Mouse (Mus musculus) bone marrow macrophage, adult 2 months (primary cell): ENCODE measurements around the gene Dlk2.

Experiments used
- CTCF ChIP-seq: IDR thresholded peaks from 2 replicates; pipeline ENCODE4 v1.5.1; 2012; ENCODE audit warnings: low read depth, mild to moderate bottlenecking, low read length, moderate library complexity
- POLR2A ChIP-seq: IDR thresholded peaks from 2 replicates; pipeline ENCODE4 v1.6.1; 2012; ENCODE audit warnings: mild to moderate bottlenecking, low read depth, low read length, borderline replicate concordance

DNA sequence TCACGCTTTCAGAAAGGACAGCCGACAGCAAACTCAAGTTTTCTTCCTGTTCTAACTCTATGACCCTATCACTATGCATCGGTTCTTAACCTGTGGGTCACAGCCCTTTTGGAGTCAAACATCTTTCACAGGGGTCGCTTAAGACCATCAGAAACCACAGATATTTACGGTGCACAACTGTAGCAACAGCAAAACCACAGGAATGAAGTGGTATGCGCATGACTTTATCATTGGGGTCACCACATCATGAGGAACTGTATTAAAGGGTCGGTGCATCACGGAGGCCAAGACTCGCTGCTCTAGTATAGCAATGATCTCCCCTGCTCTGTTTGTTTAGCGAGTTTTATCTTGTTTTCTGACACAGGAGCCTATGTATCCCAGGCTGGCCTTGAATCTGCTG is 18.6 kb downstream of the Dlk2 start:
- TF ChIP-seq POLR2A: no peak
- TF ChIP-seq CTCF: no peak
